Comparison of ENCODE assay signal across 8 mouse cellular contexts in genomic region chr4:139611542-139611953, GRCm38 (mm10). TPM values are rescaled to one million over a fixed set of nuclear protein-coding genes. Genes with fewer than 3 reads are reported as not detected.
DNase-seq lines count a peak whose midpoint lies in the region; ATAC-seq lines count a peak whose summit lies in the region.

No protein-coding gene starts in this region.

- no peak for ATAC-seq in limb, embryonic 12.5 days (ENCODE audit: insufficient number of reproducible peaks, insufficient read depth, low FRiP score, low TSS enrichment, low read depth)
- peak; percentile 37; the same call in 1 of the 2 replicates for ATAC-seq in midbrain, embryonic 15.5 days (replicated peaks)
- ATAC-seq in erythroid progenitor cell, adult 5-6 weeks (replicated peaks; ENCODE audit: low FRiP score, poor library complexity, severe bottlenecking) = no peak

- no peaks in the 10 kb centered on the region for H3K27me3 ChIP-seq in limb, embryonic 12.5 days
- no peaks in the 10 kb centered on the region for H3K27me3 ChIP-seq in midbrain, embryonic 15.5 days (replicated peaks)

- peak; percentile 75 for DNase-seq in adrenal gland, adult 2 months
- peak; percentile 92 for DNase-seq in embryo, embryonic 10.5 days (ENCODE audit: low spot score)
- DNase-seq in heart, adult 11 months = peak; percentile 99
- DNase-seq in kidney, adult 11 months = peak; percentile 65
- peak; percentile 62 for DNase-seq in spleen, adult 12 weeks (ENCODE audit: low spot score)

- peak overlapping the region; percentile 59; the same call in 1 of the 2 replicates for H3K27ac ChIP-seq in limb, embryonic 12.5 days
- peak overlapping the region; percentile 65; the same call in 1 of the 2 replicates for H3K27ac ChIP-seq in midbrain, embryonic 15.5 days

- peaks cover 66% of the 10 kb centered on the region for H3K36me3 ChIP-seq in limb, embryonic 12.5 days
- peaks cover 17% of the 10 kb centered on the region for H3K36me3 ChIP-seq in midbrain, embryonic 15.5 days (replicated peaks)

- peak overlapping the region; percentile 24; the same call in 1 of the 2 replicates for H3K9ac ChIP-seq in limb, embryonic 12.5 days (replicated peaks)
- 0 out of 2 replicates have a peak overlapping the region, but pooled peaks have one; percentile 21 for H3K9ac ChIP-seq in midbrain, embryonic 15.5 days

- H3K4me2 ChIP-seq in limb, embryonic 12.5 days = peak overlapping the region; percentile 52
- H3K4me2 ChIP-seq in midbrain, embryonic 15.5 days = peak overlapping the region; percentile 43

- H3K4me3 ChIP-seq in limb, embryonic 12.5 days (replicated peaks) = peak overlapping the region; percentile 18; the same call in 1 of the 2 replicates
- H3K4me3 ChIP-seq in midbrain, embryonic 15.5 days = peak overlapping the region; percentile 21

- peaks cover 13% of the 10 kb centered on the region for H3K4me1 ChIP-seq in limb, embryonic 12.5 days (replicated peaks)
- H3K4me1 ChIP-seq in midbrain, embryonic 15.5 days = peaks cover 17% of the 10 kb centered on the region

- 5% methylated on average over 10 of the region's 10 CpGs for WGBS in limb, embryonic 12.5 days
- WGBS in midbrain, embryonic 15.5 days = 3% methylated on average over 10 of the region's 10 CpGs

- H3K9me3 ChIP-seq in limb, embryonic 12.5 days = peaks cover 5% of the 10 kb centered on the region
- no peaks in the 10 kb centered on the region for H3K9me3 ChIP-seq in midbrain, embryonic 15.5 days

RNA-seq across cellular contexts. Expression of gene Gm21969, which starts 8.6 kb away (rescaled TPM):
- total RNA-seq in adrenal gland, adult 2 months (2021) = under 1 TPM in 1 of 2 experiments, not detected in 1; 0.09 TPM
- 0.03 and 0.10 TPM in 2 replicates for polyA plus RNA-seq in adrenal gland, adult 2 months (2012; rRNA removed)
- not detected in 2 replicates for polyA plus RNA-seq in limb, embryonic 12.5 days (2016; fragmentation: Nextera tagmentation; extraction: Ambion mirVana)
- not detected in 2 replicates for polyA plus RNA-seq in midbrain, embryonic 15.5 days (2015; fragmentation: Nextera tagmentation; extraction: Ambion mirVana)
- not detected in 2 replicates for total RNA-seq in erythroid progenitor cell, adult 5-6 weeks (2015; ENCODE audit: low replicate concordance)
- not detected in 2 replicates for total RNA-seq in erythroid progenitor cell, adult 5-6 weeks (2017; ENCODE audit: low replicate concordance)

RNA-seq across cellular contexts. Expression of gene Aldh4a1, which starts 11.1 kb away (rescaled TPM):
- total RNA-seq in adrenal gland, adult 2 months (2021) = 100 to 1,000 TPM in 1 of 2 experiments, 10 to 100 TPM in 1; 77.6 to 145 TPM
- polyA plus RNA-seq in adrenal gland, adult 2 months (2012; rRNA removed) = 221 and 280 TPM in 2 replicates
- polyA plus RNA-seq in limb, embryonic 12.5 days (2016; fragmentation: Nextera tagmentation; extraction: Ambion mirVana) = 24.3 and 25.3 TPM in 2 replicates
- 27.1 and 32.0 TPM in 2 replicates for polyA plus RNA-seq in midbrain, embryonic 15.5 days (2015; fragmentation: Nextera tagmentation; extraction: Ambion mirVana)
- total RNA-seq in erythroid progenitor cell, adult 5-6 weeks (2015; ENCODE audit: low replicate concordance) = 1.7 and 1.8 TPM in 2 replicates
- 0.30 and 4.7 TPM in 2 replicates for total RNA-seq in erythroid progenitor cell, adult 5-6 weeks (2017; ENCODE audit: low replicate concordance)

RNA-seq across cellular contexts. Expression of gene Tas1r2, which starts 41.8 kb away (rescaled TPM):
- total RNA-seq in adrenal gland, adult 2 months (2021) = not detected
- polyA plus RNA-seq in adrenal gland, adult 2 months (2012; rRNA removed) = 0.03 TPM in 1 of 2 replicates, not detected in the other
- polyA plus RNA-seq in limb, embryonic 12.5 days (2016; fragmentation: Nextera tagmentation; extraction: Ambion mirVana) = not detected in 2 replicates
- polyA plus RNA-seq in midbrain, embryonic 15.5 days (2015; fragmentation: Nextera tagmentation; extraction: Ambion mirVana) = not detected in 2 replicates
- total RNA-seq in erythroid progenitor cell, adult 5-6 weeks (2015; ENCODE audit: low replicate concordance) = not detected in 2 replicates
- not detected in 2 replicates for total RNA-seq in erythroid progenitor cell, adult 5-6 weeks (2017; ENCODE audit: low replicate concordance)
